Mouse (Mus musculus) intestine, postnatal 0 days (tissue): ENCODE data around the gene Zfp385c. TPM values are rescaled to one million over a fixed set of nuclear protein-coding genes. Genes with fewer than 3 reads are reported as not detected.

Source experiments
- ATAC-seq: fragments of 200-750 bp; cut with Nextera tagmentation; 2 replicates; pipeline ENCODE4 v1.8.0; 2017; ENCODE audit warnings: mild to moderate bottlenecking, moderate TSS enrichment, moderate library complexity
- H3K27ac ChIP-seq: fragments of 300-500 bp; sonication (generic); 2 replicates; pipeline ENCODE4 v1.5.1; 2014; ENCODE audit warnings: mild to moderate bottlenecking, low read depth, low read length, moderate library complexity
- H3K27me3 ChIP-seq: fragments of 300-500 bp; sonication (generic); replicated peaks from 2 replicates; pipeline ENCODE4 v1.6.1; 2014; ENCODE audit warnings: low read length, mixed read lengths; ENCODE audit not compliant: control insufficient read depth, insufficient read depth
- H3K36me3 ChIP-seq: fragments of 300-500 bp; sonication (generic); 2 replicates; pipeline ENCODE4 v1.6.1; 2014; ENCODE audit warnings: mild to moderate bottlenecking, moderate library complexity; ENCODE audit not compliant: control insufficient read depth, insufficient read depth
- H3K4me1 ChIP-seq: fragments of 300-500 bp; sonication (generic); replicated peaks from 2 replicates; pipeline ENCODE4 v1.6.1; 2014; ENCODE audit warnings: antibody characterized with exemption, low read length, mixed read lengths; ENCODE audit not compliant: control insufficient read depth, insufficient read depth
- H3K4me2 ChIP-seq: fragments of 300-500 bp; sonication (generic); replicated peaks from 2 replicates; pipeline ENCODE4 v1.6.1; 2014; ENCODE audit warnings: low read depth, mild to moderate bottlenecking, moderate library complexity
- H3K4me3 ChIP-seq: fragments of 300-500 bp; sonication (generic); 2 replicates; pipeline ENCODE4 v1.5.1; 2014; ENCODE audit warnings: low read depth, low read length
- H3K9ac ChIP-seq: fragments of 300-500 bp; sonication (generic); 2 replicates; pipeline ENCODE4 v1.6.1; 2014; ENCODE audit warnings: mild to moderate bottlenecking, low read depth, low read length
- H3K9me3 ChIP-seq: fragments of 300-500 bp; sonication (generic); 2 replicates; pipeline ENCODE4 v1.6.1; 2016; ENCODE audit warnings: mixed run types; ENCODE audit not compliant: control insufficient read depth
- CTCF ChIP-seq: sonication (generic); IDR thresholded peaks from 2 replicates; pipeline ENCODE4 v1.5.1; 2016; ENCODE audit warnings: low read depth, mild to moderate bottlenecking, control low read depth, antibody characterized with exemption, moderate library complexity
- WGBS: fragments of 180-500 bp; shearing (Covaris S2); extraction: QIAGEN DNeasy Blood & Tissue Kit; methylation state at CpG from one replicate; pipeline ENCODE4 v1.1.7; 2014; 5-methylcytosine and 5-hydroxymethylcytosine counted together
- polyA plus RNA-seq: library from polyadenylated mRNA; unstranded; fragments of >200 nt; fragmentation: Nextera tagmentation; extraction: Ambion mirVana; gene quantifications from 2 replicates; pipeline ENCODE4 v1.2.1, GENCODE M21; 2015

The Zfp385c gene
- polyA plus RNA-seq, 1 experiment from 2014 or later, result 0.09 TPM

DNA sequence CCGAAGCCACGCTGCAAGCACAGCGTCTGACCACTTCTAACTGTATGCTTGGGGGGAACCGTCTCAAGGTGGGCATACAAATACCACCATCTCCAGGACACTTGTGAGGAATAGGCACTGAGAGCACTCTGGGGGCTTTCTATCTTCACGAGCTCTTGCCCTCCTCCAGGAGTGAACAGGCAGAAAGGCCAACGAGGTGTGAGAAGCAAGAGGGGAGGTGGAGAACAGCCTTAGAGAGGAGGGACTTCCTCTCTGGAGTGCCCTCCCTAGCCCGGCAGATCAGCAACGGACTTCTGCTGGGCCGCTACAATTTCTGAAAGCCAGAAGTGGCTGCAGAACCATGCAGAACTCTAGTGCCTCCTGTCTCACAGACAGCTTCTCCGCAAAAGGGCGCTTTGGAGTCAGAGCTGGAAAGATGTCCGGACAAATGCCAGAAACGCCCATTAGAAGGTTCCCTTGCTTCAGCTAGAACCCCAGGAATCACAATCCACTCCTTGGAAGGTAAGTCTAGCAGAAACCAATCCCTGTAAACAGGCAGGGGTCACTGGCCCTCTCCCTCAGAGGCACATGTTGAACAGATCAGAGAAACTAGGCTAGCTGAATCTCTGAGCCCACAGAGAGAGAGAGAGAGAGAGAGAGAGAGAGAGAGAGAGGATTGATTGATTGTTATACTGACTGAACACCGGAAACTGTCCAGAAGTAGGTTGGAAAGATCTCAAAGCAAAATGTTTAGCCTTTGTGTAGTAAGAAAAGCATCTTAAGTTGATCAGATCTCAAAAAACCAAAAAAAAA is 43.9 kb upstream of the Zfp385c start:
- WGBS, result 63% methylated on average over 14 of the region's 14 CpGs
- no peak for TF ChIP-seq CTCF
- Histone ChIP-seq H3K27ac (peak overlapping the region; percentile 95), H3K4me2 (peak overlapping the region; percentile 77), H3K9me3 (no peaks in the 10 kb centered on the region), H3K9ac (no peak overlapping the region; the same call in 1 of the 2 replicates), H3K4me1 (no peaks in the 10 kb centered on the region), H3K27me3 (no peaks in the 10 kb centered on the region), H3K4me3 (peak overlapping the region; percentile 98), H3K36me3 (peaks cover 24% of the 10 kb centered on the region; the same call in 1 of the 2 replicates)
- ATAC-seq, result no peak

DNA sequence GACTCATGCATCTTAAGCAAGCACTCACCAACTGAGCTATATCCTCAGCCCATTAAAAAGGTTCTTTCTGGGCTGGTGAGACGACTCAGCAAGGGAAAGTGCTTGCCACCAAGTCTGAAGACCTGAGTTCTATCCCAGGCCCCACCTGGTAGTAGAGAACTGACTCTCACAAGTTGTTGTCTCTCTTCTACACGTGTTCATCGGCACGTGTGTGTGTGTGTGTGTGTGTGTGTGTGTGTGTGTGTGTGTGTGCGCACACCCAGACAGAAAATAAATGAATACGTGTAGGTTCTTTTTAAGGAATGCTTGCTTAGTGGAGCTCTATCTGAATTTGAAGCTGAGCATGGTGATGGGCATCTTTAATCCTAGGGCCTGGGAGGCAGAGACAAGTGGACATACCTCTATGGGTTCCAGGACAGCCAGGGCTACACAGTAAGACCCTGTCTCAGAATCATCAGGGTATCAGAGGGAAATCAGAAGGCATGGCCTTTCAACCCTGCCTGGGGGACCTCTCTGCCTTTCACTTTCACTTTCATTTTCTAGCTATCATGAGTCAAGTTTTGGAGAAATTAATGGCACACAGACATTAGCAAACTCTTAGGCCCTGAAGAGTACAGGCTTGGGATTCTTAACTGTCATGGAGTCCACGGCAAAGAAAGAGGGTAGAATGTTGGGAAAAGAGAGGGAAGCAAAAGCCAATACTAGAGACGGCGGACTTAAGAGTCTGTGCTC is 43.0 kb upstream of the Zfp385c start:
- Histone ChIP-seq H3K27ac (peak overlapping the region; percentile 95), H3K9me3 (no peaks in the 10 kb centered on the region), H3K4me1 (no peaks in the 10 kb centered on the region), H3K4me3 (peak overlapping the region; percentile 98), H3K36me3 (peaks cover 24% of the 10 kb centered on the region; the same call in 1 of the 2 replicates), H3K9ac (no peak overlapping the region), H3K27me3 (no peaks in the 10 kb centered on the region), H3K4me2 (peak overlapping the region; percentile 77)
- no peak for ATAC-seq
- TF ChIP-seq CTCF, result no peak
- WGBS, result 83% methylated on average over 9 of the region's 9 CpGs

DNA sequence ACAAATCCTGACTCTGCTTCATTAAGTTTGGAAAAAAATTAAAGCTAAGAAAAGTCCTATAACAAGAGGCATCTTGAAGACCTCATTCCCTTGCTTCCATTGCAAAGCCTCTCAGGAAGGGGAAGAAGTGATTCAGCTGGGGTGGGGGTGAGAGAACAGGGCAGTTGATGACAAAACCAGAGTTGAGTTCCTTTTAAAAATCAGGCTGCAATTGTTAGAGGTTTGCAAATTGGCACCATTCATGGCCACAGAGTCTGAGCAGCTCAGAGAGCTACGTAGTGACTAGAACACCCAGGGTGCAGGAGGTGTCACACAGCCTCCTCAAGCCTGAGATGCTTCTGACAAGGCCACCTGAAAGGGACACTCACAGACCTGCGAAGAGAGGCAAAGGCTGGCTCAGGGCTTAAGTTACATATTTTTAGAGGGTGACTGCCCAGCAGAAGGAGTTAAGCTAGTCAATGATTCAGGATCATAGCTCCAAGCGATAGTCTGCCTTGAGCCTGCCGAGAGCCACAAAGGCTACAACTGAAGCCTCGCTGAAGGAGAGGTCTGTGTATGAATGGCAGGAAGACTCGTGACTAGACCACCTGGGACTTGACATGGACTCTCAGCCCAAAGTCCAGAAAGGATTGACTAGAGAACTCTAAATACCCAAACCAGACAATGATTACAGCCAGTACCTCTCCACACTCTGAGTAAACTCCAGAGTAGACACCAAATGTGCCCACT is 38.4 kb upstream of the Zfp385c start:
- Histone ChIP-seq H3K9ac (no peak overlapping the region), H3K27ac (no peak overlapping the region; the same call in 1 of the 2 replicates)

DNA sequence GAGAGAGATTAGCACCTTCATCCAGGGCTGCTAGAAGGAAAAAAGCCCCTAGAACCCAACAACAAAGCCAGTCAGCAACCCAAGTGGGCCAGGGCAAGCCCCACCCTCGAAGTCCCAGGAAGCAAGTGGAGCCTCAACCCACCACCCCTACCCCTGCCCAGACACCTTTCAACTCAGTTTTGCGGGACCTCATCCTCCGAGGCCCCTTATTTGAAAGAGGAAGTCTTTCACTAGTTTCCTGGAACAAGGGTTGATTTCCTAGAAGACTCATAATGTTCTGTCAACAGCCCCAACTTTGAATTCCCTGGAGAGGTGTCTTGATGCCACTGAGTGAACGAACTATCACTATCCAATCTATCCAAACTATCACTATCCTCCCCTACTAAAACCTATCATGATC is 37.7 kb upstream of the Zfp385c start:
- no peak overlapping the region for H3K4me3 ChIP-seq
- peaks cover 33% of the 10 kb centered on the region for H3K36me3 ChIP-seq
- H3K4me1 ChIP-seq, result peaks cover 3% of the 10 kb centered on the region; the same call in 1 of the 2 replicates
- no peaks in the 10 kb centered on the region for H3K9me3 ChIP-seq
- no peak for ATAC-seq
- no peak overlapping the region for H3K4me2 ChIP-seq
- H3K9ac ChIP-seq, result no peak overlapping the region
- H3K27me3 ChIP-seq, result no peaks in the 10 kb centered on the region
- H3K27ac ChIP-seq, result no peak overlapping the region
- TF ChIP-seq CTCF, result no peak
- 84% methylated on average over 4 of the region's 4 CpGs for WGBS

More for the DNA sequence above, 38.4 kb upstream of the Zfp385c start:
- Histone ChIP-seq H3K27me3 (no peaks in the 10 kb centered on the region), H3K4me1 (no peaks in the 10 kb centered on the region), H3K4me3 (no peak overlapping the region), H3K36me3 (peaks cover 35% of the 10 kb centered on the region), H3K9me3 (no peaks in the 10 kb centered on the region), H3K4me2 (no peak overlapping the region)
- WGBS, result 77% methylated on average over 6 of the region's 6 CpGs
- ATAC-seq, result no peak
- TF ChIP-seq CTCF, result no peak

DNA sequence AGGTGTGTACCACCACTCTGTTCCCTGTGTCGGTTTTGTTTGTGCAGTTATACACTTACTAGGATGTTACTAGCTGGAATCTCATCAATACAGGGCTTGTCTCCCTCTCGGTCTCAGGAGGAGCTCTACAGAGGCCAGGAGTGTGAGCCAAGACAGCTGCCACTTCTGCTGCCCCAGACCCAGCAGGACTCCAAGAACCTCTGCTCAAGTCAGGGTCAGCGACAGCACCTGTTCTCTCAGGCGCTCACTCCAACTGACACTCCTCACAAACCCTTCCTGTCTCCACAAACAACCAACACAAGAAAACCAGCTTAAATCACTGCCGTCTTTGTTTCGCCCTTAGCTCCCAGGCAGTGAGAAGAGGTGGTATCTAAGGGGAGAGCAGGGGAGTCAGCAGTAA is 36.3 kb upstream of the Zfp385c start:
- no peak for ATAC-seq
- WGBS, result 79% methylated on average over 6 of the region's 6 CpGs

DNA sequence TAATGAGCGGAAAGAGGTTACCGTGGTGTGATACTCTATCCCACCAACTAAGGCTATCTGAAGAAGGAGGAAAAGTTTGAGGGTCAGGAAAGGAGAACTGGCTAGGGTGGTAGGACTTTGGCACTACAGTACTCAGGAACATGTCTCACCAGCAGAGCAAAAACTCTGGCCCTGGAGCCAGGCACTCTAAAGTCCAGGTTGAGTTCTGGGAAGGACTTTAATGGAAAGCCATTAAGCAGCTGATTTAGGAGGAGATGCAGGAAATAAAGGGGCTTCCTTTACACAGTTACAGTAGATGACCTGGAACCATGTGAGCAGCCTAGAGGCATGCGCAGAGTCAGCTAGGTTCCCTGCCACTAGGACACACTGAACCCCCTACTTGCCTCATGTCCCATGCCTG is 34.9 kb upstream of the Zfp385c start:
- ATAC-seq, result peak; percentile 48
- 75% methylated on average over 3 of the region's 3 CpGs for WGBS

More for the DNA sequence above, 36.3 kb upstream of the Zfp385c start:
- peaks cover 30% of the 10 kb centered on the region for H3K36me3 ChIP-seq
- H3K27me3 ChIP-seq, result no peaks in the 10 kb centered on the region
- H3K4me3 ChIP-seq, result no peak overlapping the region
- H3K4me1 ChIP-seq, result peaks cover 10% of the 10 kb centered on the region; the same call in 1 of the 2 replicates
- no peak overlapping the region for H3K4me2 ChIP-seq
- H3K9me3 ChIP-seq, result no peaks in the 10 kb centered on the region
- no peak overlapping the region for H3K9ac ChIP-seq
- H3K27ac ChIP-seq, result no peak overlapping the region
- TF ChIP-seq CTCF, result no peak

More for the DNA sequence above, 34.9 kb upstream of the Zfp385c start:
- Histone ChIP-seq H3K9me3 (no peaks in the 10 kb centered on the region), H3K4me1 (peaks cover 12% of the 10 kb centered on the region; the same call in 1 of the 2 replicates), H3K4me2 (no peak overlapping the region), H3K27ac (peak overlapping the region; percentile 31), H3K9ac (no peak overlapping the region), H3K27me3 (no peaks in the 10 kb centered on the region), H3K4me3 (no peak overlapping the region), H3K36me3 (peaks cover 18% of the 10 kb centered on the region)
- TF ChIP-seq CTCF, result no peak
